Mouse (Mus musculus): ENCODE results near the gene Prss16. TPM values are rescaled to one million over a fixed set of nuclear protein-coding genes. Genes with fewer than 3 reads are reported as not detected.

Prss16 gene
- 0.23 and 0.34 TPM in 2 replicates for polyA plus RNA-seq (2012; rRNA removed)
- polyA plus RNA-seq (2014; fragmentation: Nextera tagmentation; extraction: Ambion mirVana), result 0.33 and 0.39 TPM in 2 replicates

DNA sequence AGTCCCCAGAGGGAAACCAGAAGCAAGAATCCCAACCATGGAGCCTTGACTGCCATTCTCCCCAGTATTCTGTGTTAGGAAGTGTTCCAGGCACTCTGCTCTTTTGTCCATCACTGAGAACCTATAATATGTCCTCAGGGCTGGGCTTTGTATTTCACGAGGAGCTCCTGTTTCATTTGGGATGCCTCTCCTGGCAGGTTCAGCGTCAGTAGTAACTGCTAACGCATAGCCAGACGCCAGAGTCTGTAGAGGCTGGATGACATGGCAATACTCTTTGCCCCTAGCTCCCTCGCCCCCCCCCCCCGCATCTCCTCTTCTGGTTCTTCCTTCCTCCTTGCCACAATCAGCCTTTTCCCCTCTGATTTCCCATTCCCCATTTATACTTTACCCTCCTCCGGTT lies at the start of gene Prss16:
Gene Prss16, minus strand, starts transcription at position 101 of the 400 bp plus-strand sequence.
- WGBS (ENCODE audit: insufficient replicate concordance), result 12% methylated on average over 7 of the region's 7 CpGs
- no peak within 1 kb of the TSS for H3K4me3 ChIP-seq (ENCODE audit: insufficient read depth in 1 of 2, low read depth in 2 of 2, low read length in 2 of 2)
- no peak within 1 kb of the TSS for H3K27ac ChIP-seq
- ATAC-seq (ENCODE audit: insufficient read depth) (no peak), DNase-seq (ENCODE audit: low read depth in 3 of 3, low spot score in 3 of 3) (no peak)
- H3K9ac ChIP-seq (replicated peaks), result no peak within 1 kb of the TSS
- H3K4me1 ChIP-seq (replicated peaks; ENCODE audit: control insufficient read depth in 2 of 2, insufficient read depth in 2 of 2, low read length in 1 of 2), result peaks cover 2 to 8% of the 10 kb centered on the region in 2 experiments; a peak in 3 of 4 replicates
- no peaks in the 10 kb centered on the region for H3K9me3 ChIP-seq (ENCODE audit: control insufficient read depth, low read length)
- no peak for TF ChIP-seq EP300 (IDR thresholded peaks at IDR 0.05; ENCODE audit: low read depth)
- TF ChIP-seq CTCF (IDR thresholded peaks at IDR 0.05; ENCODE audit: low read depth), result no peak
- no peaks in the 10 kb centered on the region for H3K36me3 ChIP-seq (replicated peaks; ENCODE audit: control insufficient read depth, insufficient read depth, low read depth)
- peaks cover 88% of the 10 kb centered on the region for H3K27me3 ChIP-seq (ENCODE audit: control insufficient read depth, insufficient read depth, low read length)
- H3K4me2 ChIP-seq (ENCODE audit: low read depth), result no peak within 1 kb of the TSS

DNA sequence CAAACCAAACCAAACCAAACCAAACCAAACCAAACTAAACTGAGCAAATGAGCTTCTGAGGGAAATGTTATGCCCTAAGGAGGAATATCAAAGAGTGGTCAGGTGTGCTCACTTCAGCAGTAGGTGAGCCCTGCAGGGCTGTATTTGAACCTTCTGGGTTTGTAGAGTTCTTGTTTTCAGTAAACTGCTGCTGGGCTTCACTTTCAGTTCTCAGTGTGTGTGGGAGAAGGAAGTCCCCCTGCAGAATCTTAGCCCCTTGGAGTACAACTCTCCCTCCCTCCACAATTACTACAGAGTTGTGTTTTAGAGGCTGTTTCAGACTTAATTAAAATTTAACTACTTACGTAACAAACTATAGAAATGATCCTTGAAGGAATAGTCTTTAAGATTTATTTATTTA lies 44.2 kb upstream of the Prss16 start:
- ATAC-seq (ENCODE audit: insufficient read depth) (no peak), DNase-seq (ENCODE audit: low read depth in 3 of 3, low spot score in 3 of 3) (no peak)
- Histone ChIP-seq H3K4me3 (ENCODE audit: insufficient read depth in 1 of 2, low read depth in 2 of 2, low read length in 2 of 2) (no peak overlapping the region), H3K9ac (replicated peaks) (no peak overlapping the region), H3K27ac (no peak overlapping the region), H3K4me1 (replicated peaks; ENCODE audit: control insufficient read depth in 2 of 2, insufficient read depth in 2 of 2, low read length in 1 of 2) (peaks cover under 1 to 14% of the 10 kb centered on the region in 2 experiments; a peak in 3 of 4 replicates), H3K4me2 (ENCODE audit: low read depth) (no peak overlapping the region), H3K36me3 (replicated peaks; ENCODE audit: control insufficient read depth, insufficient read depth, low read depth) (no peaks in the 10 kb centered on the region), H3K9me3 (ENCODE audit: control insufficient read depth, low read length) (no peaks in the 10 kb centered on the region), H3K27me3 (ENCODE audit: control insufficient read depth, insufficient read depth, low read length) (no peaks in the 10 kb centered on the region; the same call in 1 of the 2 replicates)
- WGBS (ENCODE audit: insufficient replicate concordance), result 85% methylated on average over 1 of the region's 1 CpGs
- no peak for TF ChIP-seq CTCF (IDR thresholded peaks at IDR 0.05; ENCODE audit: low read depth)
- TF ChIP-seq EP300 (IDR thresholded peaks at IDR 0.05; ENCODE audit: low read depth), result no peak

DNA sequence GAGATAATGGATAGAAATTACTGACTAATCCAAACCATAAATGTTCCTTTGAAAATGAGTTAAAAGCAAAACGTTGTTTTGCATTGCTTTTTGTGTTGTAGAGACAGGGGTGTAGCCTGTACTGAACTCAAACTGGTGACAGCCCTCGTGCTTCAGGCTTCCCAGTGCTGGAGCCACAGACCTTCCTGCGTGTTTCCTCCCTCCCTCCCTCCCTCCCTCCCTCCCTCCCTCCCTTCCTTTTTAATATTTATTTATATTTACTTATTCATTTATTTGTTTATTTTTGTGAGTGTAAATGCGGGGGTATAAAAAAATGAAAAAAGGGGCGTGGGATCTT lies 41.9 kb upstream of the Prss16 start:
- DNase-seq (ENCODE audit: low read depth in 3 of 3, low spot score in 3 of 3), result no peak
- Histone ChIP-seq H3K9ac (replicated peaks) (peak overlapping the region; percentile 69), H3K36me3 (replicated peaks; ENCODE audit: control insufficient read depth, insufficient read depth, low read depth) (no peaks in the 10 kb centered on the region), H3K4me1 (replicated peaks; ENCODE audit: control insufficient read depth in 2 of 2, insufficient read depth in 2 of 2, low read length in 1 of 2) (peaks cover 4 to 16% of the 10 kb centered on the region in 2 experiments; a peak in 3 of 4 replicates), H3K4me2 (ENCODE audit: low read depth) (peak overlapping the region; percentile 84), H3K4me3 (ENCODE audit: insufficient read depth in 1 of 2, low read depth in 2 of 2, low read length in 2 of 2) (peak overlapping the region; percentile 56 to 79), H3K27ac (no peak overlapping the region; the same call in 1 of the 2 replicates), H3K27me3 (ENCODE audit: control insufficient read depth, insufficient read depth, low read length) (no peaks in the 10 kb centered on the region; the same call in 1 of the 2 replicates), H3K9me3 (ENCODE audit: control insufficient read depth, low read length) (no peaks in the 10 kb centered on the region)
- TF ChIP-seq EP300 (IDR thresholded peaks at IDR 0.05; ENCODE audit: low read depth), result no peak
- TF ChIP-seq CTCF (IDR thresholded peaks at IDR 0.05; ENCODE audit: low read depth), result no peak
- 7% methylated on average over 5 of the region's 5 CpGs for WGBS (ENCODE audit: insufficient replicate concordance)
- ATAC-seq (ENCODE audit: insufficient read depth), result no peak

DNA sequence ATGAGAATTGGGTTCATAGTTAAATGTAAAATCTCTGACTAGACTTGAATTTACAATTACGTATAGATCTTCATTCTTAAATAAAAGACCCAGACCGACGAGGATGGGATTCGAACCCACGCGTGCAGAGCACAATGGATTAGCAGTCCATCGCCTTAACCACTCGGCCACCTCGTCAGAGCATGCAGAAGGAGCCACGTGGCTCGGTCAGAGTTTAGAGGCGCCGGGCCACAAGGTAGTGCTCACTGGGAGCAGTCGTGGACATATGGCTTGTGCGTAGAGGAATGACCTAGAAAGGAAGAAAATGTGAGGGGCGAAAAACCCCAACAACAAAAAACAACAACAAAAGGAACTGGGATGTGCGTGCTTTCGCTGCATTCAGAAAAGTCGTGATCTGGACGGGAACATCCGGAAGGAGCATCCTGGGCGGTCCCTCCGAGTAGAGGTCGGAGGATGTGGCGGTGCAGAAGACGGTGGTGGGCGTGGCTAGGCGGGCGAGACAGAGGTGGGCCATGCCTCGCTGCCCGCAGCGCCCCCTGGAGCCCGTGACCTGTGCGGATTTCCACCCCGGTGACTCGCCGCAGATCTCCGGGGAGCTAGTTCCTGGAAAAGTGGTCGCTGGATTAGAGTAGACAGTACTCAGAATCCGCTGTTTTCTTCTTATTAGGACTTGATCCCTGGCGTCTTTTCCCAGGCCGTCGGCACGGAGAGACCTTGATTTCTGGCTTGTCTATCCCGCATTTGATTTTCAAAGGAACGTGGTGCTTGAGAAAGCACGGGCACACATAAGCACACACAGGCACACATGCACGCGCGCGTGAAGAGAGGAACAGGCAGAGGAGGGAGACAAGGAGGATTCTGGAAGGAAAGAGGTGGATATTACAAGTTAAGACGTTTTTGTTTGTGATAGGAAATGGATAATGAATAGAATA lies 41.3 kb upstream of the Prss16 start:
- H3K9me3 ChIP-seq (ENCODE audit: control insufficient read depth, low read length), result no peaks in the 10 kb centered on the region
- peaks cover 4 to 16% of the 10 kb centered on the region in 2 experiments; a peak in 3 of 4 replicates for H3K4me1 ChIP-seq (replicated peaks; ENCODE audit: control insufficient read depth in 2 of 2, insufficient read depth in 2 of 2, low read length in 1 of 2)
- peak overlapping the region; percentile 56 to 79 for H3K4me3 ChIP-seq (ENCODE audit: insufficient read depth in 1 of 2, low read depth in 2 of 2, low read length in 2 of 2)
- DNase-seq (ENCODE audit: low read depth in 3 of 3, low spot score in 3 of 3), result peak; percentile 80 to 85 (median 80)
- peak overlapping the region; percentile 84 for H3K4me2 ChIP-seq (ENCODE audit: low read depth)
- WGBS (ENCODE audit: insufficient replicate concordance), result under 1% methylated on average over 52 of the region's 52 CpGs
- H3K36me3 ChIP-seq (replicated peaks; ENCODE audit: control insufficient read depth, insufficient read depth, low read depth), result no peaks in the 10 kb centered on the region
- no peaks in the 10 kb centered on the region for H3K27me3 ChIP-seq (ENCODE audit: control insufficient read depth, insufficient read depth, low read length)
- H3K27ac ChIP-seq, result peak overlapping the region; percentile 50
- peak overlapping the region; percentile 69 for H3K9ac ChIP-seq (replicated peaks)
- ATAC-seq (ENCODE audit: insufficient read depth), result peak; percentile 96
- peak; percentile 97 for TF ChIP-seq CTCF (IDR thresholded peaks at IDR 0.05; ENCODE audit: low read depth)
- no peak for TF ChIP-seq EP300 (IDR thresholded peaks at IDR 0.05; ENCODE audit: low read depth)
